Mouse (Mus musculus): ENCODE measurements around the gene 2510002D24Rik. TPM values are rescaled to one million over a fixed set of nuclear protein-coding genes. Genes with fewer than 3 reads are reported as not detected.
A peak's percentile ranks its signal among the peaks of the same experiment; 100 is the strongest.
"Not testable (repeated sequence)": the region's sequence is repeated elsewhere in the genome, so short reads cannot be mapped to it uniquely, and the experiment has no call there.

Gene 2510002D24Rik
- total and polyA plus RNA-seq, 2 experiments from 2014 or later, result 32.9 to 45.6 TPM

DNA sequence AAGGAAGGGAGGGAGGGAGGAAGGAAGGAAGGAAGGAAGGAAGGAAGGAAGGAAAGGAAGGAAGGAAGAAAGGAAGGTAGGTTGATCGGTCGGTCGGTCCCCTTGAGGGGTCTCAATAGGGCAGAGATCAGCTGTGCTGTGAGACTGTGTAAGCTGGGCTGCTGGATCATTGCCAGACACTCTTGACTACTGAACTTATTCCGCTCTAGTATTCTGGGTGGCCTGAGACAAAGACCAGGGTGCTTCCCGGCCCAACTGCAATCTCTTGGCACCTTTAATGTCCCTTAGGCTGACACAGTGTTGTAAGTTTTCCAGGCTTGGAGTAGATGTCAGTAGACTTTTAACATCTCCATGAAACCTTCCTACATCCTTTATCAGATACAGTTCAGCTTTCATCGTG is 7.3 kb upstream of the 2510002D24Rik start:
- TF ChIP-seq EP300 (IDR thresholded peaks at IDR 0.05; ENCODE audit: low read depth) (no peak), CTCF (IDR thresholded peaks at IDR 0.05; ENCODE audit: low read depth) (no peak)
- Histone ChIP-seq H3K27me3 (ENCODE audit: control insufficient read depth, insufficient read depth, low read length) (no peaks in the 10 kb centered on the region), H3K4me1 (ENCODE audit: control insufficient read depth, insufficient read depth) (no peaks in the 10 kb centered on the region), H3K9me3 (replicated peaks; ENCODE audit: control insufficient read depth, low read length) (no peaks in the 10 kb centered on the region), H3K4me3 (ENCODE audit: low read depth, low read length) (no peak overlapping the region), H3K4me2 (ENCODE audit: low read depth, low read length) (no peak overlapping the region), H3K36me3 (replicated peaks; ENCODE audit: control insufficient read depth, insufficient read depth, low read length) (peaks cover 85% of the 10 kb centered on the region), H3K9ac (replicated peaks; ENCODE audit: low read depth, low read length) (no peak overlapping the region), H3K27ac (ENCODE audit: low read depth) (no peak overlapping the region)
- no peak for ATAC-seq (ENCODE audit: insufficient read depth, low read depth)
- DNase-seq (ENCODE audit: low spot score), result no peak
- 46% methylated on average over 6 of the region's 6 CpGs for WGBS

DNA sequence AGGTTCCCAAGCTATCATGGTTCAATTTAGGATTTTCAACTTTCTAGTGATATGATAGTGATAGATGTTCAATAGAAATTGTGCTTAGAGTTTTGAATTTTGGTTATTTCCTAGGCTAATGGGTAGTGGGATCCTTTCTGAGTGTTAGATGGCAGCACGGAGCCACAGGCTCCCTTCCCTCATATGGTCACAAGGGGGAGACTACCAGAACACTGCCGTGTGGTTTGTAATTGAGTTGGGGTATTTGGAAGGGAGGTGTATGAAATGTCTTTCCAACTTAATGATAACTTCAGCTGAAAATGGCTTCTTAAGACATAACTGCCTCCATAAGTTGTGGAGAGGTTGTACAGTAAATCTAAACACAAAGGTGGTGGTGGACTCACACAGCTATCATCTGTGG is 2.9 kb upstream of the 2510002D24Rik start:
- Histone ChIP-seq H3K36me3 (replicated peaks; ENCODE audit: control insufficient read depth, insufficient read depth, low read length) (peaks cover 52% of the 10 kb centered on the region), H3K9ac (replicated peaks; ENCODE audit: low read depth, low read length) (no peak overlapping the region), H3K9me3 (replicated peaks; ENCODE audit: control insufficient read depth, low read length) (no peaks in the 10 kb centered on the region), H3K4me2 (ENCODE audit: low read depth, low read length) (no peak overlapping the region), H3K4me3 (ENCODE audit: low read depth, low read length) (no peak overlapping the region), H3K4me1 (ENCODE audit: control insufficient read depth, insufficient read depth) (peaks cover 4% of the 10 kb centered on the region; the same call in 1 of the 2 replicates), H3K27me3 (ENCODE audit: control insufficient read depth, insufficient read depth, low read length) (no peaks in the 10 kb centered on the region), H3K27ac (ENCODE audit: low read depth) (no peak overlapping the region)
- no peak for ATAC-seq (ENCODE audit: insufficient read depth, low read depth)
- no peak for DNase-seq (ENCODE audit: low spot score)
- WGBS, result 69% methylated on average over 2 of the region's 2 CpGs
- TF ChIP-seq CTCF (IDR thresholded peaks at IDR 0.05; ENCODE audit: low read depth) (peak; percentile 10; the same call in 1 of the 2 replicates), EP300 (IDR thresholded peaks at IDR 0.05; ENCODE audit: low read depth) (no peak)

DNA sequence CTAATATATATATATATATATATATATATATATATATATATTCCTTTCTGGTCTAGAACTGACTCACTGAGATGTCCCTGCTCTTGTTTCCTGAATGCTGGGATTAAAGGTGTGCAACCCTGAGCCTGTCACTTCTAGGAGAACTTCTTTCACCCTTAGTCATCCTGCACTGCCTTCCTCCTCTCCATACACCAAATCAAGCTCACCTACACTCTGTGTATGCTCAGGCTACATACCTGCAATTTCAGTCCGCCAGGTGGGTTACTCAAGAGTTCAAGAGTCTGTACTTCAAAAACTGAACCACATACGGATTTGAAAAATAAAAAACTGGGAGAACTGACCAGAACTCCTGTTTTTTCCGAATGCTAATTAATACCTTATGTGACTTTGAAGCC is 308 bp upstream of the 2510002D24Rik start:
- 31% methylated on average over 3 of the region's 3 CpGs for WGBS
- H3K27me3 ChIP-seq (ENCODE audit: control insufficient read depth, insufficient read depth, low read length), result no peaks in the 10 kb centered on the region
- H3K27ac ChIP-seq (ENCODE audit: low read depth), result no peak overlapping the region

DNA sequence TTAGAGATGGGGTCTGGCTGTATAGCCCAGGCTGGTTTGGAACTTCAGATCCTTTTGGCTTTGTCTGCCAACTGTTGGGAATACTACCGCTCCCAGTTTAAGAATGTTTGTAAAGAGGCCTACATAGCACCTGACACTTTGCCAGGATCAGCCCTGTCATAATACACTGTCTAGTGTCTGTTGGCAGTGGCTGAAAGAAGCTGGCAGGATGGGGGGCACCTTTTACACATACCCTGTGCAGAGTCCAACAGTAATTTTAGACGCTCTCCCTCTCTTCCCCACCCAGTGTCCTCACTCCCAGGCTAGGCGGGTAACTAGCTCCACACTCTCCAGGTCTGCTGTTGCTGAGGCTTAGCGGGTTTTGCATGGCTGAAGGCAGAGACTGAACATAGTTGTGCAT is 2.0 kb downstream of the 2510002D24Rik start:
- no peak for DNase-seq (ENCODE audit: low spot score)
- TF ChIP-seq EP300 (IDR thresholded peaks at IDR 0.05; ENCODE audit: low read depth) (no peak), CTCF (IDR thresholded peaks at IDR 0.05; ENCODE audit: low read depth) (no peak)
- no peak overlapping the region for H3K27ac ChIP-seq (ENCODE audit: low read depth)
- ATAC-seq (ENCODE audit: insufficient read depth, low read depth), result no peak
- H3K9ac ChIP-seq (replicated peaks; ENCODE audit: low read depth, low read length), result no peak overlapping the region
- H3K4me1 ChIP-seq (ENCODE audit: control insufficient read depth, insufficient read depth), result peaks cover 4% of the 10 kb centered on the region; the same call in 1 of the 2 replicates
- H3K27me3 ChIP-seq (ENCODE audit: control insufficient read depth, insufficient read depth, low read length), result no peaks in the 10 kb centered on the region
- 83% methylated on average over 4 of the region's 4 CpGs for WGBS
- no peaks in the 10 kb centered on the region for H3K9me3 ChIP-seq (replicated peaks; ENCODE audit: control insufficient read depth, low read length)
- no peak overlapping the region for H3K4me3 ChIP-seq (ENCODE audit: low read depth, low read length)
- no peak overlapping the region for H3K4me2 ChIP-seq (ENCODE audit: low read depth, low read length)
- peaks cover 20% of the 10 kb centered on the region for H3K36me3 ChIP-seq (replicated peaks; ENCODE audit: control insufficient read depth, insufficient read depth, low read length)

More for the DNA sequence above, 308 bp upstream of the 2510002D24Rik start:
- H3K9me3 ChIP-seq (replicated peaks; ENCODE audit: control insufficient read depth, low read length), result no peaks in the 10 kb centered on the region
- no peak for TF ChIP-seq CTCF (IDR thresholded peaks at IDR 0.05; ENCODE audit: low read depth)
- peak overlapping the region; percentile 95 for H3K4me3 ChIP-seq (ENCODE audit: low read depth, low read length)
- H3K9ac ChIP-seq (replicated peaks; ENCODE audit: low read depth, low read length), result no peak overlapping the region
- H3K4me2 ChIP-seq (ENCODE audit: low read depth, low read length), result peak overlapping the region; percentile 75
- peaks cover 39% of the 10 kb centered on the region for H3K36me3 ChIP-seq (replicated peaks; ENCODE audit: control insufficient read depth, insufficient read depth, low read length)
- no peak for ATAC-seq (ENCODE audit: insufficient read depth, low read depth)
- no peak for DNase-seq (ENCODE audit: low spot score)
- peaks cover 4% of the 10 kb centered on the region; the same call in 1 of the 2 replicates for H3K4me1 ChIP-seq (ENCODE audit: control insufficient read depth, insufficient read depth)

DNA sequence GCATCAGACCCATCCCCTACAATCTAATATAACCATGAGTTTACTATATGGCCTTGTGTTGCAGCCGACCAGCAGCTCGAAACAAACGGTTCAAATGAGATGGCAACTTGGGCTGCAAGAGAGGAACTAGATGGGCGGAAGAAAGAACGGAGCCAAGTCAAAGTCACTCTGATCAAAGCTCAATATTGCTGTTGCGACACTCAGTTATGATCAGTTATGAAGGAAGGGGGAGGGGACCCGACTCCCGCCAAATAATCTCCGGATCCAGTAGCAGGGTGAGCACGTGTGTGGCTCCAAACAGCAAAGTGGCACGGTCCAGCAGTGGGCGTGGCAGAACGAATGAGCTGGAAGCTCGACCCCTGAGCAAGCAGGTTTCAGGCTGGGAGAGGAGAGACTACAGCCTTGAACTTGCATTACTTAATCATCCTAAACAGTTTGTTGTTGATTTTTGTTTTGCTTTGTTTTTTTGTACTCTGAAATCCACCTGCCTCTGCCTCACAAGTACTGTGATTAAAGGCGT is 10.0 kb downstream of the 2510002D24Rik start:
- no peaks in the 10 kb centered on the region for H3K27me3 ChIP-seq (ENCODE audit: control insufficient read depth, insufficient read depth, low read length)
- ATAC-seq (ENCODE audit: insufficient read depth, low read depth) (no peak), DNase-seq (ENCODE audit: low spot score) (no peak)
- H3K27ac ChIP-seq (ENCODE audit: low read depth), result no peak overlapping the region
- H3K9ac ChIP-seq (replicated peaks; ENCODE audit: low read depth, low read length), result no peak overlapping the region
- no peaks in the 10 kb centered on the region for H3K9me3 ChIP-seq (replicated peaks; ENCODE audit: control insufficient read depth, low read length)
- no peaks in the 10 kb centered on the region for H3K36me3 ChIP-seq (replicated peaks; ENCODE audit: control insufficient read depth, insufficient read depth, low read length)
- no peak overlapping the region for H3K4me2 ChIP-seq (ENCODE audit: low read depth, low read length)
- no peaks in the 10 kb centered on the region for H3K4me1 ChIP-seq (ENCODE audit: control insufficient read depth, insufficient read depth)
- WGBS, result 85% methylated on average over 15 of the region's 15 CpGs
- TF ChIP-seq EP300 (IDR thresholded peaks at IDR 0.05; ENCODE audit: low read depth), result no peak
- TF ChIP-seq CTCF (IDR thresholded peaks at IDR 0.05; ENCODE audit: low read depth), result no peak
- no peak overlapping the region for H3K4me3 ChIP-seq (ENCODE audit: low read depth, low read length)

DNA sequence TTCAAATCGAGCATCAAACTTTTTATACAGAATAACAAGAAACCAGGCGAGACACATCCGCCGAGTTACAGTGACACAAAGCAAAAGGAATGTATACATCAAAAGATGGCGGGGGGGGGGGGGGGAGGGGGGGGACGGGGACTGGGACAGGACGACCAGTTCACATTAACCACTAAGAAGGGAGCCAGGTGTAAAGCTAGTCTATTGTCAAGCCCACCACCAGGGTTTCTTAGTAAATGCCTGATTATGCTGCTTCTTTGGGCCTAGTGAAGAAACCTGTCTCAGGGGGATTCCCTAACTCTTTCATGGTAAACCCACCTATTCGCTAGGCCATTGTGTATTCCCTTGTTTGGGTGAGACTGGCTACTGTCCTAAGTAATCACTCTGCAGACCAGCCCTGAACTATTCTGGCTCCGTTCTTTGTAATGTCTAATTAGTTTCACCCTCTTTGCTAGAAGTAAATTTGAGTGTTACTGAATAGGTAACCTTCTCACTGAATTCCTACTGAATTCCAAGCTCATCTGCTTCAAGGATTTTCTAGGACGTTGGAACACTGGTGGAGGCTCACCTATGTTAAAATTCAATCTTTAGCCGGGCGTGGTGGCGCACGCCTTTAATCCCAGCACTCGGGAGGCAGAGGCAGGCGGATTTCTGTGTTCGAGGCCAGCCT is 13.3 kb downstream of the 2510002D24Rik start:
- not testable (repeated sequence) for H3K4me1 ChIP-seq (ENCODE audit: control insufficient read depth, insufficient read depth); H3K4me2 ChIP-seq (ENCODE audit: low read depth, low read length); H3K36me3 ChIP-seq (replicated peaks; ENCODE audit: control insufficient read depth, insufficient read depth, low read length); H3K9me3 ChIP-seq (replicated peaks; ENCODE audit: control insufficient read depth, low read length); ATAC-seq (ENCODE audit: insufficient read depth, low read depth); H3K9ac ChIP-seq (replicated peaks; ENCODE audit: low read depth, low read length); DNase-seq (ENCODE audit: low spot score); H3K4me3 ChIP-seq (ENCODE audit: low read depth, low read length); H3K27me3 ChIP-seq (ENCODE audit: control insufficient read depth, insufficient read depth, low read length); H3K27ac ChIP-seq (ENCODE audit: low read depth)
- WGBS, result 88% methylated on average over 16 of the region's 17 CpGs
